Mouse (Mus musculus): ENCODE measurements at regions not wholly inside any gene's neighbourhood (a gene's known extent, or its start where the extent isn't known, plus 50 kb on each side); places are given as distances from the start of the nearest gene placed in this dataset.

DNA sequence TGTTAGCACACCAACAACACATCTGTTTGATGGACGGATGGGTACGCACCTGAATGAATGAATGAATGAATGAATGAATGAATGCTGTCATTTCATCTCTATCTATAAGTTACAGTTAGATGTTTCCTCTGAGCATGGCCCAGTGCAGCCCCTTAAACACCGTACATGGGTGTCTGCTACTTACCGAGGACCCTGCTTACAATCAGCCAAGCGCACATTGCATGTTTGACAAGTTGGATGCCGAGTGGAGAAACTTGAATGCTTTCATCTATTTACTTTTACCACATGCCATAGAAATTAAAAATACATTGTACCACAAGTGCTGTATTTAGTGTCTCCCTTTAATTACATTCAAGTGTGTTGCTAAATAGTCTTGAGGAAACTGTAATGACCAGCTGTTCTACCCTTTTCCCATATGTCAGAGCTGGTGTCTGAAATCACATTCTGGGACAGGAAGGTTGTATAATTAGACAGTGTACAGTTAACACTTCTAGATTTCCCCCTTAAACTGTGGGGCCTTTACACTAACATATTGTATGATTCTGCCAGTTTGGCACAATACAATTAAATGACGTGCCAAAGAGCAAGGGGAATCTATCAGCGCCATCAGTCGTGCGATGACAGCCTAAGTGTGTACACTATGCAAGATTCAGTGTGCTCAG lies 127.3 kb upstream of the Prox1 start:
- 86% methylated on average over 10 of the region's 10 CpGs for WGBS
- Histone ChIP-seq H3K9me3 (replicated peaks) (no peaks in the 10 kb centered on the region), H3K9ac (no peak overlapping the region), H3K36me3 (no peaks in the 10 kb centered on the region), H3K4me1 (replicated peaks) (no peaks in the 10 kb centered on the region), H3K27me3 (no peaks in the 10 kb centered on the region), H3K27ac (no peak overlapping the region), H3K4me2 (no peak overlapping the region), H3K4me3 (no peak overlapping the region)
- ATAC-seq (replicated peaks; ENCODE audit: insufficient number of reproducible peaks, insufficient read depth, low FRiP score, low read depth), result no peak

DNA sequence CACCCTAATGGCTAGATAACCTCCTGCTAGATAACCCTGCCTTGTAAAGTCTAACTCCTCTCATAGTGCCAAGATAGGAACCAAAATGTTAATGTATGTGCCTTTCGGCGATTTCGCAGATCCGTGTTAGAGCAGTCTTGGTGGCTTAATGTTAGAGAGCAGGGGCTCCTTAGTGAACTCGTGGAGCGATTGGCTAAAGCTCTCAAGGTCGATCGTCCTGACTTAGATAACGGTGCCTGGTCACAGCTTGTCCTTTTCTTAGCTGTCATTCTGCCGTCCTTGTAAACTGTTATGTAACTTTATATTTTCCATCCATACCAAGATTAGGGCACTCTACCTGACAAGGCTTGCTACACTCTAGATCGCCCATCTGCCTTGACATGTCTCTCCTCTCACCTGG lies 119.5 kb upstream of the Prox1 start:
- no peaks in the 10 kb centered on the region for H3K36me3 ChIP-seq
- no peak overlapping the region for H3K9ac ChIP-seq
- H3K4me1 ChIP-seq (replicated peaks), result no peaks in the 10 kb centered on the region
- no peak overlapping the region for H3K4me3 ChIP-seq
- H3K27ac ChIP-seq, result no peak overlapping the region
- H3K9me3 ChIP-seq (replicated peaks), result no peaks in the 10 kb centered on the region
- 0 out of 2 replicates have a peak, but pooled peaks cover 2% of the 10 kb centered on the region for H3K27me3 ChIP-seq
- H3K4me2 ChIP-seq, result no peak overlapping the region
- no peak for ATAC-seq (replicated peaks; ENCODE audit: insufficient number of reproducible peaks, insufficient read depth, low FRiP score, low read depth)
- WGBS, result 46% methylated on average over 11 of the region's 11 CpGs

DNA sequence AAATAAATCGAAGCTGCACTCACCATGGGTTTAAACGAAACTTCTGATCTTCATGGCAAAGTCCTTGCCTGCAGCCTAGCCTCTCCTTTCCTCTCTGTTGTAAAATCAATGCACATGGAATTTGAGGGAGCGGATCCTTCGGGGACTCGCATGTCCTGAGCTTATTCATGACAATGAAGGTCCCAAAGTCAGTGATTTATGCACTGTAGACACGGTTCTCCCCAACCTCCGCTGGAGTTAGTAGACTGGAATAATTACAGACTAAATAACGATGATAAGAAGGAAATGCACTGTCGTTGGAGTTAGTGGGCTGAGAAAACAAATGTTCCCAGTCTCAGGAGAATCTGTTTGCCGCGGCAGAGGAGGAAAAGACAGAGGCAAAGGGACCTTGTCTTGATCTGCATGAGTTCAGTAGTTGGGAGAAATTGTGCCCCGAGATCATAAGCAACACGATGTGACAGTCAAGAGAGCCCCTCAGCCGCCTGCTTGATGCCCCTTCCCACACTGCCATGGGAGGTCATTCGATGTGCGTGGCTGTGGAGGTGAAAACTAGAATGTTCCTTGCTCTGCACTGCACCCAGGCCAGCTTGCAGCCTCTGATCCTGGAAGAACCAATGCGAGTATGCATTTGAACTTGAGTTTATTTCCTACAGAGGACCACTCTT lies 116.1 kb upstream of the Prox1 start:
- Histone ChIP-seq H3K27ac (no peak overlapping the region), H3K27me3 (0 out of 2 replicates have a peak, but pooled peaks cover 2% of the 10 kb centered on the region), H3K36me3 (no peaks in the 10 kb centered on the region), H3K9me3 (replicated peaks) (no peaks in the 10 kb centered on the region), H3K9ac (no peak overlapping the region), H3K4me2 (no peak overlapping the region), H3K4me3 (no peak overlapping the region), H3K4me1 (replicated peaks) (no peaks in the 10 kb centered on the region)
- 63% methylated on average over 17 of the region's 17 CpGs for WGBS
- ATAC-seq (replicated peaks; ENCODE audit: insufficient number of reproducible peaks, insufficient read depth, low FRiP score, low read depth), result no peak

DNA sequence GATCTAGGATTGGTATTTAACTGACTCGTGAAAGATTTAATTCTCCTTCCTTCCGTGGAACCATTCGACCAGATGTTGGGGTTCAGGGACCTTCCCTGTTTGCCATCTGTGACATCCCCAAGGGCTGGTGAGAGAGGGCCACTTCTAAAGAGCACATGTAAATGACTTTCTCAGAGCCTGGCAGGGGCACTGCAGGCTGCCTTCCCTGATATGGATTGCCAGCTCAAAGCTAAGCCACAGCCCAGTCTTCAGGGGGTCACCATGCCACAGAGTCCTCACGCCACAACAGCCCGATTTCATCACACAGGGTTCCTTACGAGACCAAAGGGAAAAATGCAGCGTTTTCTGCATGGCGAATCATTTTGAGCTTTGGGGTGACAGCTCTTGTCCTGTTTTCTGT lies 115.1 kb upstream of the Prox1 start:
- WGBS, result 76% methylated on average over 8 of the region's 8 CpGs
- no peak overlapping the region for H3K4me3 ChIP-seq
- no peaks in the 10 kb centered on the region for H3K36me3 ChIP-seq
- H3K4me1 ChIP-seq (replicated peaks), result no peaks in the 10 kb centered on the region
- H3K9ac ChIP-seq, result no peak overlapping the region
- ATAC-seq (replicated peaks; ENCODE audit: insufficient number of reproducible peaks, insufficient read depth, low FRiP score, low read depth), result no peak
- H3K9me3 ChIP-seq (replicated peaks), result no peaks in the 10 kb centered on the region
- 0 out of 2 replicates have a peak, but pooled peaks cover 2% of the 10 kb centered on the region for H3K27me3 ChIP-seq
- H3K4me2 ChIP-seq, result no peak overlapping the region
- no peak overlapping the region for H3K27ac ChIP-seq

DNA sequence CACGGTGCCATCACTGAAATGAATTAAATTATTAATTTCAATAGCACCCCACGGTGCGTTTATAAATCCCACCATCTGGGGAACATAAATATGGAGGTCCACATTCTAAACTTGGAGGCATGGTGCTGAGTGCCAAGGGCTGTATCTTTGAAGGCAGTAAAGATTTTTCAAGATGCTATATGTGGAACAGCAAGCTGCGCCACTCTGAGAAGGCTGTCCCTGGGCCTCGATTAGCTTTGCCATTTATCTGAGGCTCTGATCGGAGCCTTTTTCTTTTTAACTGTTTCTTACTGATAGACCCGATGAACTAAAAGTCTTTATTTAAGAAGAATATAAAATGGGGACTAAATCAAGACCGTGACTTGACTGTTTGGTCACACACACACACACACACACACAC lies 114.5 kb upstream of the Prox1 start:
- H3K9ac ChIP-seq, result no peak overlapping the region
- H3K27me3 ChIP-seq, result 0 out of 2 replicates have a peak, but pooled peaks cover 2% of the 10 kb centered on the region
- no peaks in the 10 kb centered on the region for H3K9me3 ChIP-seq (replicated peaks)
- H3K27ac ChIP-seq, result no peak overlapping the region
- H3K36me3 ChIP-seq, result no peaks in the 10 kb centered on the region
- WGBS, result 84% methylated on average over 8 of the region's 8 CpGs
- H3K4me2 ChIP-seq, result no peak overlapping the region
- no peak for ATAC-seq (replicated peaks; ENCODE audit: insufficient number of reproducible peaks, insufficient read depth, low FRiP score, low read depth)
- no peak overlapping the region for H3K4me3 ChIP-seq
- no peaks in the 10 kb centered on the region for H3K4me1 ChIP-seq (replicated peaks)

DNA sequence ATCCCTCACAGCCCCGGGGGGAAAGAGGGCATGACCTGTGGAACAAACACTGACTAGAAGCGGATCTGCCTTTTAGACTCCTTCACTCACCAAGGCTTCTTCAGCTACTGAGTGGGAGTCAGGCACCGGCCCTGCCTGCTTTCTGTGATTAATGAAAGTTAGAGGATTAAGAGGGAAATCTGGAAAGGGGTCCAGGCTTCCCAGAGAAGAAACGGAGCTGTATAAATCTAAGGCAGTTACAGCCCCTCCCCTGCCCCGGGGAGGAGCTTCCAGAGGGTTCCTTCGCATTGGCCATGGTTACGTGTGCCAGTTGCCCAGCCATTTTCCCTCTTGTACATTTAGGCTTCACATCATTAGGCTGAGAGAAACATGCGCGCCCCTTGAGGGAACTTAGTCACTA lies 113.6 kb upstream of the Prox1 start:
- WGBS, result 65% methylated on average over 9 of the region's 9 CpGs
- no peak overlapping the region for H3K27ac ChIP-seq
- H3K4me3 ChIP-seq, result no peak overlapping the region
- H3K9me3 ChIP-seq (replicated peaks), result no peaks in the 10 kb centered on the region
- no peak overlapping the region for H3K4me2 ChIP-seq
- no peaks in the 10 kb centered on the region for H3K36me3 ChIP-seq
- 0 out of 2 replicates have a peak, but pooled peaks cover 2% of the 10 kb centered on the region for H3K27me3 ChIP-seq
- H3K4me1 ChIP-seq (replicated peaks), result no peaks in the 10 kb centered on the region
- no peak for ATAC-seq (replicated peaks; ENCODE audit: insufficient number of reproducible peaks, insufficient read depth, low FRiP score, low read depth)
- H3K9ac ChIP-seq, result no peak overlapping the region

DNA sequence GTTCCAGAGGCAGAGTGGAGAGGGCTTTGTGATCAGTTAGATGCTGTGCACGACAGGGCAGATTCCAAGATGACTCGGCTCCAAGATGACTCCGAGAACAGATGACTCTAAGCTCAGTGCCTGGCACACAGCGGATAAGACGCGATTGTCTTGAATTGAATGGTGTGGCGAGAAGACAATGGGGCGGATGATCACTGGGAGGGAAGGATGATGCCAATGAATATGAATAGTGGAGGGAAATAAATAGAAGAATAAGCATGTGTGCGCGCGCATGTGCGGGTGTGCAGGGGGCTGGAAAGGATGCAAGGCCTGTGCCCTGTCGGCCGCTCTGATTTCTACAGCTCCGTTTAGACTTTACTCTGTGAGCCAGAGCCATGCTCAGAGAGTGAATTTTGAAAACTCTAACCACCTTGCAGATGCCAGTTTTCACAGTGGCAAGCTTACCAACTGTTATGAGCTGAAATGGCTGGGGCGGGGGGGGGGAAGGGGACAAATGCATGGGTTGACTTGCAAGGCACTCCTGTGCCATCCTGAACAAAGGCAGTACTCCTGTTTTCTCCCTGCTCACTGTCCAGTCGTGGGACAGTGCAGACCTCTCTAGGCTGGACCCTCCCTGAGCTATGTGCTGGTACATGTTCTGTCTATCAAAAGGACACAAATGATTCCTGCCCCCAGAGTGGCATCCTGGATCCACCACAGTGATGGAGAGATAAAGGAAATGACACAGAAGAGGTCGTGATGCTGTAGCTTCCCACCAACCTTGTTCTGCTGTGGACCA lies 109.8 kb upstream of the Prox1 start:
- 86% methylated on average over 18 of the region's 18 CpGs for WGBS
- no peaks in the 10 kb centered on the region for H3K36me3 ChIP-seq
- H3K4me3 ChIP-seq, result no peak overlapping the region
- H3K9me3 ChIP-seq (replicated peaks), result no peaks in the 10 kb centered on the region
- no peak overlapping the region for H3K9ac ChIP-seq
- H3K27me3 ChIP-seq, result no peaks in the 10 kb centered on the region
- H3K4me1 ChIP-seq (replicated peaks), result no peaks in the 10 kb centered on the region
- no peak overlapping the region for H3K4me2 ChIP-seq
- ATAC-seq (replicated peaks; ENCODE audit: insufficient number of reproducible peaks, insufficient read depth, low FRiP score, low read depth), result no peak
- H3K27ac ChIP-seq, result no peak overlapping the region

DNA sequence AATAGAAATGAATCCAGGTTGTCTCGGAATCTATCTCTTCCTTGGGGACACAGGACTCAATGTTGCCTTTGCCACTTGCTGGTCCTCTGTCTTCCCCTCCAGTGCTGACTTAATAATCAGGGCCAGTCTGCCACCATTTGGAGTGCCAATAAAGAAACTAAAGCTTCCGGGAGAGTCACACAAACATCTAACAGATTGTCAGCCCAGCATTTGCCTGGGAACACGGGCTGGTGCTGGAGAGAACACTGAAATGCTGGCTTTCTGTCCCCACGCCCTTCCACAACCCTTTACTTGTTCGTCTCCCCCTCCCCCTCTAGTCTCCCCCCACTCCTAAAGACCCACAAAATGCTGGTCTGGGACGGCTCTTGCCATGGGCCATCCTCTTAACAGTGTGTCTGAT lies 104.4 kb upstream of the Prox1 start:
- WGBS, result 65% methylated on average over 6 of the region's 6 CpGs
- H3K4me1 ChIP-seq (replicated peaks), result peaks cover 6% of the 10 kb centered on the region; the same call in 1 of the 2 replicates
- no peaks in the 10 kb centered on the region for H3K27me3 ChIP-seq
- H3K9me3 ChIP-seq (replicated peaks), result no peaks in the 10 kb centered on the region
- no peak overlapping the region for H3K27ac ChIP-seq
- H3K4me3 ChIP-seq, result no peak overlapping the region
- no peak overlapping the region for H3K4me2 ChIP-seq
- H3K36me3 ChIP-seq, result no peaks in the 10 kb centered on the region
- no peak for ATAC-seq (replicated peaks; ENCODE audit: insufficient number of reproducible peaks, insufficient read depth, low FRiP score, low read depth)
- H3K9ac ChIP-seq, result no peak overlapping the region

DNA sequence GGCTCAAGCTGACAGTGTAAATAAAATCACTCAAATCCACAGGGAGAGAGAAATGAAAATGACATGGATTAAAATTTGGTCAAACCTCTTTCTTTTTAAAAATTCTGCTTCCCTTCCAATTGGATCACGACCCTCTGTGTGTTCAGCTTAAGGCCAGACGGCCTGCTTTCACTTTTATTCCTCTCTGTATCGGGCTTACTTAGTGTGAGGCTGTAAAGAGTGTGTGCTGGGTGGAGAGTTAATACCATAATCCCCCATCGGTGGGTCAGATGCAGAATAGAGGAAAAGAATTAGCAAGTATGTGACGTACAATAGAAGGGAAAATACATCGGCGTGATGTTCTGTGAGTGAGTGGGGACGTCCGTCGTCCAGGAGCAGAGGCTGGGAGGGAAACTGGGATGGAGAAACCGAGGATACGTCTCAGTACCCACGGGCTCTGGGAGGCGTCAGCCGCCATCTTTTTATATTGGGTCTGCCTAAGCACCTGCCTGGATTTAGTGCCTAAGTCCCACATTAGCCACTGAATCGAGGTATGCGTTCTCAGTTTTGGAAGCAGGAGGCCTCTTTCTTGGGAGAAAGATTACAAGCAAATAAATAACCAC lies 100.4 kb upstream of the Prox1 start:
- Histone ChIP-seq H3K4me3 (no peak overlapping the region), H3K4me1 (replicated peaks) (peaks cover 6% of the 10 kb centered on the region; the same call in 1 of the 2 replicates), H3K9me3 (replicated peaks) (no peaks in the 10 kb centered on the region), H3K36me3 (no peaks in the 10 kb centered on the region), H3K27ac (no peak overlapping the region), H3K9ac (no peak overlapping the region), H3K4me2 (no peak overlapping the region), H3K27me3 (no peaks in the 10 kb centered on the region)
- 81% methylated on average over 17 of the region's 17 CpGs for WGBS
- ATAC-seq (replicated peaks; ENCODE audit: insufficient number of reproducible peaks, insufficient read depth, low FRiP score, low read depth), result no peak

DNA sequence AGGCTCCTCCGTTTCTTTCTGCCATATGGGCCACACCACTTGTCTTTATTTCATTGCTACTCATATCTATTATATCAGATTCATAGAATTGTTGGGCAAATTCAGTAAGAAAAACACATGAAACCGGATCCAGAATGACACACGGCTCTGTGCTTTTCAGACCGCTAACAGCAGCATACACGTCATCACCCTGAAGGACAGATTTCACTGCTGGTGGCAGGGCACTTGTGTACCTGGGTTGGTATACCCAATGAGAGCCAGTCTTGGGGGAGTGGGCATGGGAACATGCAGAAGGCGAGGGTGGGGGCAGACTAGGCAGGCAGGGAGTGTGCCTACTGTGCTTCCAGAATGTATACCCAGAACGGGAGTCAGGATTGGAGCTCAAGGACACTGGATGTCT lies 98.7 kb upstream of the Prox1 start:
- Histone ChIP-seq H3K36me3 (no peaks in the 10 kb centered on the region), H3K9me3 (replicated peaks) (no peaks in the 10 kb centered on the region), H3K4me1 (replicated peaks) (peaks cover 6% of the 10 kb centered on the region; the same call in 1 of the 2 replicates), H3K27me3 (no peaks in the 10 kb centered on the region), H3K9ac (no peak overlapping the region), H3K4me2 (no peak overlapping the region), H3K4me3 (no peak overlapping the region), H3K27ac (no peak overlapping the region)
- 76% methylated on average over 7 of the region's 7 CpGs for WGBS
- no peak for ATAC-seq (replicated peaks; ENCODE audit: insufficient number of reproducible peaks, insufficient read depth, low FRiP score, low read depth)

DNA sequence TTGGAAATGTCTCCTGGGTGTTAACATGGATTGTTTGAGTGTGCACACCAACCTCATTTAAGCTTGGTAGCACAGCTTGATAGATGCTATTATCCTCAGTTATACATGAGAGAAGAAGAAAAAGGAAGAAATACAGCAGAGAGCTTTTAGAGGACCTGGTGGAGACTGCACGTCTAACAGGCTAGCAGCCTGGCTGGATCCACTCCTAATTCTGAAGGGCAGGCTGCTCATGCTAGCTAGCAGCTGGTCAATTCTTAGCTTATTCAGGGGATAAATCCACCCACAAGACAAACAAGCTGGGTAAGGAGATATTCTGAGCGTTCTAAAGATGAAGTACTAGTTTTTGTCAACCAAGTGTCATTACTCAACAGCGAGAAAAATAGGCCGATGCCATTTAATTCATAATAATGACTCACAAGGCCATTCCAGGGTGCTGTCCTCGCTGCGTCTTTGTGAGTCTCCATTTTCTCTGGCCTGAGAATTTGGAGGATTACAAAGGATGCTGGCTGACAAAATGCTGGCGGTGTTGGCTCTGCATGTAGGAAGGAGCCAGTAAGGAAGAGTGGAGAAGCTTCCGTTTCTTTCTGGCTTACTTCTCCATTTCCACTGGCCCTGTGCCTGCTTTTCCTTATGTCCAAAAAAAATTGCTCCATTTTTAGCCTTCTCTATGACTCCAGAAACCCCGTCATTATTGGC lies 94.7 kb upstream of the Prox1 start:
- Histone ChIP-seq H3K4me3 (no peak overlapping the region), H3K36me3 (no peaks in the 10 kb centered on the region), H3K4me2 (no peak overlapping the region), H3K9me3 (replicated peaks) (no peaks in the 10 kb centered on the region), H3K9ac (no peak overlapping the region), H3K4me1 (replicated peaks) (peaks cover 4% of the 10 kb centered on the region; the same call in 1 of the 2 replicates), H3K27ac (no peak overlapping the region), H3K27me3 (no peaks in the 10 kb centered on the region)
- ATAC-seq (replicated peaks; ENCODE audit: insufficient number of reproducible peaks, insufficient read depth, low FRiP score, low read depth), result no peak
- 79% methylated on average over 9 of the region's 9 CpGs for WGBS

All from heart, embryonic 15.5 days (tissue).